In genomic region chr17:44011917-44012316, GRCm38 (mm10) we compare ENCODE assay signal across 16 mouse cellular contexts.
"Had no signal": no experiment of that assay in that cellular context is flagged by ENCODE, and none has a peak within 500 bp of the region (broad histone marks: within the 10 kb centered on the region; RNA-seq: fewer than 3 reads in every experiment).

No protein-coding gene starts in this region.

- H3K4me1 ChIP-seq: lung, embryonic 15.5 days; megakaryocyte, embryonic 14.5 days; midbrain, embryonic 13.5 days; midbrain, embryonic 15.5 days; neural tube, embryonic 12.5 days; stomach, embryonic 15.5 days had no signal

- H3K27ac ChIP-seq: lung, embryonic 15.5 days; macrophage; midbrain, embryonic 13.5 days; midbrain, embryonic 15.5 days; neural tube, embryonic 12.5 days; stomach, embryonic 15.5 days; stomach, postnatal 0 days had no signal

- H3K36me3 ChIP-seq: lung, embryonic 15.5 days; midbrain, embryonic 13.5 days; midbrain, embryonic 15.5 days; neural tube, embryonic 12.5 days; stomach, embryonic 15.5 days had no signal

- DNase-seq: liver, postnatal 0 days; lung, adult 2 months; lung, postnatal 14 days; lung, postnatal 36 days; right cerebral cortex, postnatal 14 days; thymus, adult 18-20 months; thymus, postnatal 14 days; thymus, postnatal 36 days had no signal

- H3K27me3 ChIP-seq: lung, embryonic 15.5 days; megakaryocyte, embryonic 14.5 days; midbrain, embryonic 13.5 days; midbrain, embryonic 15.5 days; neural tube, embryonic 12.5 days; stomach, embryonic 15.5 days had no signal

- H3K9me3 ChIP-seq: lung, embryonic 15.5 days; megakaryocyte, embryonic 14.5 days; midbrain, embryonic 13.5 days; midbrain, embryonic 15.5 days; neural tube, embryonic 12.5 days; stomach, embryonic 15.5 days had no signal

- H3K4me3 ChIP-seq: lung, embryonic 15.5 days; megakaryocyte, embryonic 14.5 days; midbrain, embryonic 13.5 days; midbrain, embryonic 15.5 days; neural tube, embryonic 12.5 days; stomach, embryonic 15.5 days had no signal
